Mouse (Mus musculus) forebrain, embryonic 16.5 days (tissue): Measurements from ENCODE around the gene Tbc1d1. TPM values are rescaled to one million over a fixed set of nuclear protein-coding genes. Genes with fewer than 3 reads are reported as not detected.

Experiments
- ATAC-seq: fragments of 200-750 bp; cut with Nextera tagmentation; 2 replicates; pipeline ENCODE4 v1.8.0; 2017; ENCODE audit warnings: mild to moderate bottlenecking, moderate library complexity
- H3K27ac ChIP-seq: fragments of 300-500 bp; sonication (generic); 2 replicates; pipeline ENCODE4 v1.5.1; 2014; ENCODE audit warnings: low read length, control low read depth
- H3K27me3 ChIP-seq: fragments of 300-500 bp; sonication (generic); replicated peaks from 2 replicates; pipeline ENCODE4 v1.6.1; 2014; ENCODE audit warnings: low read length; ENCODE audit not compliant: control insufficient read depth, insufficient read depth
- H3K36me3 ChIP-seq: fragments of 300-500 bp; sonication (generic); 2 replicates; pipeline ENCODE4 v1.6.1; 2014; ENCODE audit not compliant: control insufficient read depth, insufficient read depth
- H3K4me1 ChIP-seq: fragments of 300-500 bp; sonication (generic); replicated peaks from 2 replicates; pipeline ENCODE4 v1.6.1; 2014; ENCODE audit warnings: low read length; ENCODE audit not compliant: control insufficient read depth, insufficient read depth
- H3K4me2 ChIP-seq: fragments of 300-500 bp; sonication (generic); 2 replicates; pipeline ENCODE4 v1.6.1; 2014; ENCODE audit warnings: mild to moderate bottlenecking, low read length, control low read depth
- H3K4me3 ChIP-seq: fragments of 300-500 bp; sonication (generic); replicated peaks from 2 replicates; pipeline ENCODE4 v1.5.1; 2014; ENCODE audit warnings: mild to moderate bottlenecking, low read length, control low read depth
- H3K9ac ChIP-seq: fragments of 300-500 bp; sonication (generic); replicated peaks from 2 replicates; pipeline ENCODE4 v1.6.1; 2014; ENCODE audit warnings: low read depth, low read length, control low read depth
- H3K9me3 ChIP-seq: fragments of 300-500 bp; sonication (generic); 2 replicates; pipeline ENCODE4 v1.6.1; 2016; ENCODE audit warnings: low read length; ENCODE audit not compliant: control insufficient read depth
- WGBS: fragments of 180-500 bp; shearing (Covaris S2); extraction: QIAGEN DNeasy Blood & Tissue Kit; methylation state at CpG from one replicate; pipeline ENCODE4 v1.1.7; 2014; 5-methylcytosine and 5-hydroxymethylcytosine counted together
- polyA plus RNA-seq: library from polyadenylated mRNA; unstranded; fragments of >200 nt; fragmentation: Nextera tagmentation; extraction: Ambion mirVana; gene quantifications from 2 replicates; pipeline ENCODE4 v1.2.1, GENCODE M21; 2015

Gene Tbc1d1
- polyA plus RNA-seq, 1 experiment from 2014 or later: 11.5 TPM

DNA sequence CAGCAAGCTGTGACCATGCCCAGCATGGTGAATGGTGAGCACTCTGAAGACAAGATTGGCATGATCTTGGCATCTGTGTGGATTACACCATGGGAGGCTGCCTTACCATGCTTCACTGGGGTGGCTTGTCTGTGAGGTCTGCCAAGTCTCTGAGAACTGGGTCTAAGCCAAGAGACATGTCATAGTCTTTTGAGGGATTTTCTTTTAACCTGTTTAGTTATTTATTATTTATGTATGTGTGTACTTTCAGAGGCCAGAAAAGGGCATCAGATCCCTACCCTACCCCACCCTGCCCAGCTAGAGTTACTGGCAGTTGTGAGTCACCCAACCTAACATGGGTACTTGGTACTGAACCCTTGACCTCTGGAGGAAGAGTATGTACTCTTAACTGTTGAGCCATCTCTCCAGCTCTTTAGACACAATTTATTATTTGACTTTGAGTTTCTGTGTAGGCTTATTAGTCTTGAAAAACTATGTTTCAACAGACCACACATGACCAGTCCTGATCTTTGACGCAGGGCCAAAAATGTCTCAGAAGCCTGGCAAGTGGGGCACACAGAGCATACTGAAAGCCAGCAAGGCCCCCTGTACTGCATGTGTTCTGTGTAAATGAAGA lies 40.3 kb downstream of the Tbc1d1 start:
- WGBS: 86% methylated on average over 1 of the region's 1 CpGs
- no peaks in the 10 kb centered on the region for H3K27me3 ChIP-seq
- peaks cover 5% of the 10 kb centered on the region; the same call in 1 of the 2 replicates for H3K4me1 ChIP-seq
- H3K27ac ChIP-seq: no peak overlapping the region
- H3K36me3 ChIP-seq: no peaks in the 10 kb centered on the region
- ATAC-seq: peak; percentile 89
- H3K4me2 ChIP-seq: no peak overlapping the region
- no peaks in the 10 kb centered on the region for H3K9me3 ChIP-seq
- H3K4me3 ChIP-seq: no peak overlapping the region
- no peak overlapping the region for H3K9ac ChIP-seq

- no peak overlapping the region for H3K4me2 ChIP-seq
- H3K4me1 ChIP-seq: peaks cover 5% of the 10 kb centered on the region; the same call in 1 of the 2 replicates
- no peaks in the 10 kb centered on the region for H3K9me3 ChIP-seq
- no peaks in the 10 kb centered on the region for H3K36me3 ChIP-seq
- no peak overlapping the region for H3K27ac ChIP-seq
- no peak for ATAC-seq
- H3K4me3 ChIP-seq: no peak overlapping the region
- no peaks in the 10 kb centered on the region for H3K27me3 ChIP-seq
- 87% methylated on average over 5 of the region's 5 CpGs for WGBS
- H3K9ac ChIP-seq: no peak overlapping the region
Measured at GRCm38 (mm10) chr5:64196866-64197321, 40.8 kb downstream of the Tbc1d1 start.

DNA sequence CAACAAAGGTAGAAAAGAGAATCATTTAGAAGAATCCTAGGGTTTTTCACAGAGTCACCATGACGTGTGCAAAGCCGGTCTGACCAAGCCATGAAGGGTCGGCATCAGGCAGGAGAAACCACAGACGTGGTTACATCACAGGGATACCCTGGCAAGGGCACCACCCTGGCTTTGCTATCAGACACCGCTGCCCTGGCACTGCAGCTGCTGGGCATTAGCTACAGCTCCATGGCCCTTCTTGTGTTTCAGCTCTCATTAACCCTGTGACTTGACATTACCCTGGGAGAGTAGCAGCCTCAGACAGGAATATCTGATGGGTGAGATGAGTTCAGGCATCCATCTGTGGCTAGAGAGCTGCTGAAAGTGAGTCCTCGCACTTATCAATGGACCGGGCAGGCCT lies 42.5 kb downstream of the Tbc1d1 start:
- Histone ChIP-seq H3K9me3 (no peaks in the 10 kb centered on the region), H3K36me3 (no peaks in the 10 kb centered on the region), H3K27me3 (no peaks in the 10 kb centered on the region), H3K4me1 (peaks cover 5% of the 10 kb centered on the region; the same call in 1 of the 2 replicates), H3K27ac (no peak overlapping the region), H3K9ac (no peak overlapping the region), H3K4me3 (no peak overlapping the region), H3K4me2 (no peak overlapping the region)
- ATAC-seq: no peak
- 95% methylated on average over 7 of the region's 7 CpGs for WGBS

DNA sequence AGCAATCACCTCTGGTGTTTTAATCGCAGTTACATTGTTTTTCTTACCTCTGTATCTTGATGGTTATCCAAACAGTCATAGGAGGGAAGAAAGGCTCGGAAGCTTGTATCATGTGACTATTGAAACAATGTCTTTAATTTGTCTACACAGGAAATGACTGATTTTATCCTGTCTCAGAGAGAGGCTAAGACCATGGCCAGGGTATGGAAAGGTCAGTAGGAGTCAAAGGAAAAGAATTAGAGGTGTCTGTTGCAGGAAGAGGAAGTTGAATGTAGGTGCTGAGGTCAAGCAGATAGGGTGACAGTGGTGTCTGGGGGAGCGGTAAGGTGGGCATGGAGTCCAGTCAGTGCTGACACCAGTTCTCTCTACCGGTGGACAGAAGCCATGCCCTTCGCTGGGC lies 45.0 kb downstream of the Tbc1d1 start:
- no peak for ATAC-seq
- 81% methylated on average over 5 of the region's 5 CpGs for WGBS

DNA sequence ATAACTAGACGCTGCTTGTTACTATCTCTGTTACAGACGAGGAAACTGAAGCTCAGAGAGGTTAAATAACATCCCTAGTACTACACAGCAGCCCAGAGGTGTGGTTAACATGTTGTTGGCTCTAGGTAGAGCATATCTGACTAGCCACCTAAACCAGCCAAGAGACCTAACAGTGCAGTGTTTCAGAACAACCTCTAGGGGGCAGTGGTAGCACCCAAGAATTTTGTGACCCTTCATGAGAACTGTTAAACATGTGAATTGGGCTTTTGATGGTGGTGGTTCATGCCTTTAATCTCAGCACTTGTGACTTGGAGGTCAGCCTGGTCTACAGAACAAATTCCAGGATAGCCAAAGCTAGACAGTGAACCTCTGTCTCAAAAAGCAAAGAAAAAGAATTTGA lies 46.2 kb downstream of the Tbc1d1 start:
- no peak overlapping the region for H3K4me3 ChIP-seq
- H3K4me1 ChIP-seq: no peaks in the 10 kb centered on the region
- no peaks in the 10 kb centered on the region for H3K36me3 ChIP-seq
- no peaks in the 10 kb centered on the region for H3K9me3 ChIP-seq
- WGBS: 46% methylated on average over 2 of the region's 2 CpGs
- ATAC-seq: peak; percentile 45; the same call in 1 of the 2 replicates
- H3K9ac ChIP-seq: no peak overlapping the region
- H3K27me3 ChIP-seq: no peaks in the 10 kb centered on the region
- no peak overlapping the region for H3K27ac ChIP-seq
- no peak overlapping the region for H3K4me2 ChIP-seq

More for the DNA sequence above, 45.0 kb downstream of the Tbc1d1 start:
- no peak overlapping the region for H3K9ac ChIP-seq
- no peak overlapping the region for H3K27ac ChIP-seq
- no peaks in the 10 kb centered on the region for H3K27me3 ChIP-seq
- no peaks in the 10 kb centered on the region for H3K9me3 ChIP-seq
- H3K4me2 ChIP-seq: no peak overlapping the region
- H3K4me1 ChIP-seq: peaks cover 3% of the 10 kb centered on the region; the same call in 1 of the 2 replicates
- H3K36me3 ChIP-seq: no peaks in the 10 kb centered on the region
- H3K4me3 ChIP-seq: no peak overlapping the region

GRCm38 (mm10) chr5:64205610-64206009 lies 49.5 kb downstream of the Tbc1d1 start:
- ATAC-seq: no peak
- WGBS: 93% methylated on average over 3 of the region's 3 CpGs
- H3K4me3 ChIP-seq: no peak overlapping the region

GRCm38 (mm10) chr5:64206431-64206830 lies 50.3 kb downstream of the Tbc1d1 start:
- H3K4me3 ChIP-seq: no peak overlapping the region
- no peaks in the 10 kb centered on the region for H3K4me1 ChIP-seq
- H3K4me2 ChIP-seq: no peak overlapping the region
- H3K9me3 ChIP-seq: no peaks in the 10 kb centered on the region
- no peaks in the 10 kb centered on the region for H3K36me3 ChIP-seq
- no peaks in the 10 kb centered on the region for H3K27me3 ChIP-seq
- H3K27ac ChIP-seq: no peak overlapping the region
- WGBS: 80% methylated on average over 3 of the region's 3 CpGs
- H3K9ac ChIP-seq: no peak overlapping the region
- no peak for ATAC-seq

More at GRCm38 (mm10) chr5:64205610-64206009, 49.5 kb downstream of the Tbc1d1 start:
- no peaks in the 10 kb centered on the region for H3K4me1 ChIP-seq
- H3K36me3 ChIP-seq: no peaks in the 10 kb centered on the region
- no peak overlapping the region for H3K4me2 ChIP-seq
- no peaks in the 10 kb centered on the region for H3K27me3 ChIP-seq
- H3K9me3 ChIP-seq: no peaks in the 10 kb centered on the region
- no peak overlapping the region for H3K9ac ChIP-seq
- H3K27ac ChIP-seq: no peak overlapping the region

GRCm38 (mm10) chr5:64206875-64207274 lies 50.8 kb downstream of the Tbc1d1 start:
- H3K36me3 ChIP-seq: no peaks in the 10 kb centered on the region
- H3K4me2 ChIP-seq: no peak overlapping the region
- no peak overlapping the region for H3K4me3 ChIP-seq
- no peaks in the 10 kb centered on the region for H3K9me3 ChIP-seq
- no peaks in the 10 kb centered on the region for H3K27me3 ChIP-seq
- no peak overlapping the region for H3K9ac ChIP-seq
- no peak for ATAC-seq
- H3K27ac ChIP-seq: no peak overlapping the region
- 76% methylated on average over 8 of the region's 8 CpGs for WGBS
- H3K4me1 ChIP-seq: no peaks in the 10 kb centered on the region

- Histone ChIP-seq H3K36me3 (no peaks in the 10 kb centered on the region), H3K9me3 (no peaks in the 10 kb centered on the region), H3K4me3 (no peak overlapping the region), H3K27ac (no peak overlapping the region), H3K9ac (no peak overlapping the region), H3K4me1 (no peaks in the 10 kb centered on the region), H3K4me2 (no peak overlapping the region), H3K27me3 (no peaks in the 10 kb centered on the region)
- ATAC-seq: no peak
- 87% methylated on average over 6 of the region's 6 CpGs for WGBS
Measured at GRCm38 (mm10) chr5:64207800-64208199, 51.7 kb downstream of the Tbc1d1 start.

DNA sequence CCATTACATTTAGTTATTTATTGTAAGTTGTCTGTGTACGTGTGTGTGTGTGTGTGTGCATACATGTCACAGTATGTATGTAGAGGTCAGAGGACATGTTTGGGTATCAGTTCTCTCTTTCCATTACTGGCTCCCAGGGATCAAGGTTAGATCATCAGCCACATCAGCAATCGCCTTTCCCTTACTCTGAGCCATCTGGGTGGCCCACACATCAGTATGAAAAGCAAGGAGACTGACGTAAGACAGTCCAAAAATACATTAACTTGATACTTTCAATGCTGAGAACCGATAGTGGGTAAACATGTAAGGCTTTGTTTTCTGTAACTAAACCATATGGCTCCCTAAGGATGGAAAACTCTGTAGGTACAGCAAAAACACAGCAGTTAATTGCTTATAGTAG lies 54.7 kb downstream of the Tbc1d1 start:
- Histone ChIP-seq H3K27me3 (no peaks in the 10 kb centered on the region), H3K9me3 (no peaks in the 10 kb centered on the region), H3K36me3 (no peaks in the 10 kb centered on the region), H3K4me2 (no peak overlapping the region), H3K27ac (no peak overlapping the region), H3K9ac (no peak overlapping the region), H3K4me3 (no peak overlapping the region), H3K4me1 (no peaks in the 10 kb centered on the region)
- 81% methylated on average over 4 of the region's 4 CpGs for WGBS
- ATAC-seq: no peak
